Mouse (Mus musculus): ENCODE measurements around the gene Kdm6b.

Gene Kdm6b

DNA sequence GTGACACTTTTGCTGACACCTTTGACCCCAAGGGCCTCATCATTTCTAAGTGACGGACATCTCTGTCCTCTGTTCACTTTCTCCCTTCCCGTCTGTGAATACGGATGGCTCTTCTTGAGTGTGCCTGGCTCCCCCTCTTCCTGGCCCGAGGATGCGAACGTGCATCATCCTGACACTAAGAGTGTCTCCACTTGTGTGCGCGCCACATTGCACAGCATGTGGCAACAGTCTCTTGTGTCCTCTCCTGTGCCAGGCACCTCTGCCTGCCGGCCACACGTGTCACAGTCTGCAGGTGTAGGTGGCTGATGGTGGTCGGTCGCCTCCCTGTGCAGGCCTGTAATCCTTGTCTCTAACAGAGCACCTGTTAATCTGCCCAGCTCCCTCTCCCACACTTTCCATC, 41.9 kb downstream of the Kdm6b start:
- in situ Hi-C loops (cut with MboI; ENCODE audit: unreplicated experiment in 2 of 2): no loop called here

DNA sequence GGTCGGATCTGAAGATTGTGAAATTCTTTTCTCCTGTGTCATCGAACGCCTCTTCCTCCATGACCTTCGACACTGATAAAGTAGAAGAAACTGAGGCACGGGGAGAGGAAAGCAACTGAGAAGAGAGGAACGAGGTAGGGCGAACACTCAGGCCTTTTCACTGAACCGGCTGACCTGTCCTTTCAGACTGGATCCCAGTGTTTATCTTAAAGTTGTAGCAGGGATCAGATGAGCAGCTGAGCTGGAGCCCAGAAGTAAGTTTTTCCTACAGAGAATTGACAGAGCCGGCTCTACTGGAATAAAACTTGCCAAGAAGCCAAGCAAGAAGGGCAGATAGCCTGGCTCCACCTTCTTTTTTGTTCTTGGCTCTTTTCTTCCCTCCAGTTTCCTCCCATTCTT, 42.7 kb downstream of the Kdm6b start:
- in situ Hi-C loops (cut with MboI; ENCODE audit: unreplicated experiment in 2 of 2): no loop called here

DNA sequence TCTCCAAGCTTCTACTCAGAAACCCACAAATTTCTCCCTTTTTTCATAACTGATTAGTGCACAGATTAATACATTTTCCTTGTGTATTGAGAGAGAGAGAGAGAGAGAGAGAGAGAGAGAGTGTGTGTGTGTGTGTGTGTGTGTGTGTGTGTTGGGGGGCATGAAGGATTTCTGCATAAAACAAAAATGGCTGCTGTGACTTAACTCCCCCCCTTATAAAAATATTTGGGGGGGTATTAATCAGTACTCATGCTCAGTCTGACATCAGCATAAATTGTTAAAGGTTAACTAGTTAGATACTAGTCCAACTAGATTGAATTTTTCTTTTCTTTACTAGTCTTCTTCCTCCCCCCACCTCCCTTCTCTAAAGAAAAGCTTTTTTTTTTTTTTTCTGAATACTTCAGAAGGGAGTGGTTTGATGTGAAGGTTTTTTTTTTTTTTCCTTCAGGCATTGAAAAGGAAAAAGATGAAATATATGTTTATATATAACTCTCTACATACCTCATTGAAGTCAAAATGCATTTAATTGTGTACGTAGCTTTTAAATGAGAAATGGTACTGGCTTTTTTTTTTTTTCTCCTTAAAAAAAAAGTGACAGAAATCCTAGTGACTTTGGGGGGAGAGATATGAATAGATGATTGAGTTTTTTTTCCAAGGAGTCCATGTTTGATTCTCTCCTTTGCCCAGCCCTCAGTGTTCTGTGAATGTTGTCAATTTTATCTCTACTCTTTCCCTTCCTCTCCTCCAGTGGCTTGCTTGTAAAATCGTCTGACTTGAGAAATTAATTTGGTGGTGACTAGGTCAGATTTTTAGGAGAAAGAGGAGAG, 43.3 kb downstream of the Kdm6b start:
- in situ Hi-C loops (cut with MboI; ENCODE audit: unreplicated experiment in 2 of 2): loop anchor here in 1 of 2 experiments (5.0 kb wide), 1 partner anchor 38 kb away; no protein-coding TSS in a partner anchor

DNA sequence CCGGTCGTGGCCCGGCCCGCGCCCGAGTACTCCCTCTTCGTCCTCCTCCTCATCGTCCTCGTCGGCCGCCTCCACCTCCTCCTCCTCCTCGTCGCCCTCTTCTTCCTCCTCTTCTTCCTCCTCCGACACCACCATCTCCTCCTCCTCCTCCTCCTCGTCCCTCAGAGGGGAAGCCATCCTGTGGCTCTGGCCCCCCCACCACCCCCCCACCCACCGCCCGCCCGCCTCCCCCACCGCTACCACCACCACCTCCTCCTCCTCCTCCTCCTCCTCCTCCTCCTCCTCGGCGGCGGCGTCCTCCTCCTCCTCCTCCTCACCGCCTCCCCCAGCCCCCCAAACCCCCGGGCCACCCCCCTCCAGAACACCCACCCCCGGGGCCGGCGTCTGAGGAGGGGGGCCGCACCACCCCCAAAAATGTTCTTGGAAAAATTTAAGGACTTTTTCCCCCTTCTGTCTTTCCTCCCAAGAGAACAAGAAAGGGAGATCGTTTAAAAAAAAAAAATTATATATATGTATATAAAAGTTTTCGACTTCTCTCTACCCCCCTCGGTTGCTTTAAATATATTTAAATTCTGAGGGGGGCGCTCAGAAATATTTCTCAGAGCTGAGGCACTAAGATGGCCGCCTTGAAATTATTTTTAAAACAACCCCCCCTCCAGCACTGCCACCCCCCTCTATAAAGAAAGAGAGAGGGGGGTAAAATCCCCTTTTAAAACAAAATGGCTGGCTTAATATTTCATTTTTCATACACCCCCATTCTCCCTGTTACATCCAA, 44.1 kb downstream of the Kdm6b start, which contains the start of gene Chd3:
TSS of gene Chd3 (minus strand) at position 192 of the 775 bp plus-strand sequence.
- in situ Hi-C loops (cut with MboI; ENCODE audit: unreplicated experiment in 2 of 2): loop anchor here in 1 of 2 experiments (5.0 kb wide), 1 partner anchor 37 kb away; no protein-coding TSS in a partner anchor

DNA sequence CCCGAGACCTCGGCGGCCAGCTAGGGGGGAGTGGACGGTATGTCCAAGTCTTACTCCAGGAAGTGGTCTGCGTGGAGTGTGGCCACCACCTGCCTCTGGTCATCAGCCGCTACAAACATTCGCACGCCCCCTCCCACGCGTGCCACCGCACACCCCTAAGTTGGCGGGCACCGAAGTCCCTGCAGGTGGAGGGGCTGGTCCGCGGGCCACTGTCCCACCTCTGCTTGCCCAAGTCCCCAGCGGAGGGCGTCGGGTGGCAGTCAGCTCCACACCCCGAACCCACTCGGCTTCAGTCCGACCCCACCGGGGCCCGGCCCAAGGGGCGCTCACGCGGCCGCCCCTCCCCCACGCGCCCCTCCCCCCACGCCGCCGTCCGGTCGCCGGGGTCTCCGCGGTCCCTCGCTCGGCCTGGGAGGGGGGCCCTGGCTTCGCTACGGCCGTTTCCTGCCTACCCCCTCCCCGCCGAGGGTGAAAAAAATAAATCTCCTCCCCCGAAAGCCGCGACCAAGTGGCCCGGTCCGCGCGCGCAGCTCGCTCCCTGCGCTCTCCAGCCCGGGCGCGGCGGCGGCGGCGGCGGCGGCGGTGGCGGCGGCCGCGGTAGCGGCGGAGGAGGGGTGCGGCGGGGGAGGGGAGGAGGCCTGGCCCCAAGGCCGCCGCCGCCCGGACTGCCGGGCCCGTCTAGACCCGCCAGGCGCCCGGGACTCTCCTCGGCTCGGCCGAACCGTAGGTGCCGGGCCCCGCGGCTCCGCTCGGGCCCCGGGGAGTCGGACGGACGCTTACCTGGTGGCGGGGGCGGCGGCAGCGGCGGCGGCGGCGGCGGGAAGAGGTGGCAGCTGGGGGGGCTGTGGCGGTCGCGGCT, 44.9 kb downstream of the Kdm6b start:
- in situ Hi-C loops (cut with MboI; ENCODE audit: unreplicated experiment in 2 of 2): loop anchor here in 1 of 2 experiments (5.0 kb wide), 1 partner anchor 36 kb away; no protein-coding TSS in a partner anchor

DNA sequence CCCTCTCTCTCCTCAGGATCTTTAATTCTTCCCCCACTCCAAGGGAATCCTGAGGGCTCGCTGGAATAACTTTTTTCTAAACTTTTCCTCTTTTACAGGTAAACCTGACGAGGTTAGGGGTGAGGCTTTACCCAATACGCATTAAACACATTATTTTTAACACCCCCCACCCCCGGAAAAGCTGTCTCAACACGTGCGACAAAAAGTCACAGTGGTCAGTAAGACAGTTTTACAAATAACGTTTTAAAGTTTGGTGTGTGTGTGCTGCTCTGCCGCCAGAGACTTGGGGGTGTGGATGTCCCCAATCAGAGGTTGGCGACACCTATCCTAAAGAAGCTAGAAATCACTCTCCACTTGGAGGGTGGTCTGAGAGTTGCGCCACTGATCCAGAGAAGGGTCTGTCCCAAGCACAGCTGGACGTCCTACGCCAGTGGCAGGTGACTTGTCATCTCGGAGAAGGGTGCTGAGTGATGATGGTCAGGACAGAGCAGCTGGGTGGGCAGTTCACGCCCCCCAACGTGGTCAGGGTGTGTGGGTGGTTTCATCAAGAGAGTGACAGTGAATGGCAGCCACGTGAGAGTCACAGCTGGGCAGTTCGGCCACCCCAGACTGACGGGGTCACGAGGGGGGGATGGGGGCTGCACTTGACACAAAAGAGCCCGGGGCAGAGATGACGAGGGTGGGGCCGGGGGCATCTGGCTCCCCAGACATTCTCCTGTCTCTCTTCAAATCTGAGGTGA, 45.7 kb downstream of the Kdm6b start:
- in situ Hi-C loops (cut with MboI; ENCODE audit: unreplicated experiment in 2 of 2): loop anchor here in 1 of 2 experiments (5.0 kb wide), 1 partner anchor 35 kb away; no protein-coding TSS in a partner anchor

DNA sequence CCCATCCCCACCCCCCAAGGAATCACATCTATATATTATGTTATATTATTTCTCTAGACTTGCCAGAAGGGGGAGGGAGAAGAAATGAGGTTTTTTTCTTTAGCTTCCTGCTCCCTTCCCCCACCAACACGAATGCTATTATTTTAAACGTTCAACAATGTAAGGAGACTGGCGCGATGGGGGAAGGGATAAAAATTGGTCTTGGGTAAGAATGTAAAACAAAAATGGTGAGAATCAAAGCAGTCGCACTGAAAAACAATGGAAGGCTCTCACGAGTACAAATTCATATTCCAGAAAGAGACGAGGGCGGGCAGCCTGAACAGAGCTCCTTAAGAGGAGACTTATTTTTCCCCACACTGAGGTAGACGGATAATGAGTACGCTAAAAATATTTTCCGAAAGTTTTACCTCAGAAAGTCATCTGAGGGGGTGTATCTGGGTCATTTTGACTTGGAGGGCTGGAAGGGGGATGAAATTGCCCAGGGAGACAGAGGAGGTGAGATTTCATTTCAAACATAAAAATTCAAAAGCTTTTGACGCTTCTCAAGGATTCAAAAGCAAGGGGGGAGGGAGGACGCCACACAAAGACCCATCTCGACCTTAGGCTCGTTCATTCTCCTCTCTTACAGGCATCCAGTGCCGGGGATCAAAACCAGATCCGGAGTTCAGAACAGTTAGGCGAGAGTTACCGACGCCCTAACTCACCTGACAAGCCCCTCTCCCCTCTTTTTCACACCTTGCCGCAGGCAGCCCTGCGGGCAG, 46.4 kb downstream of the Kdm6b start:
- in situ Hi-C loops (cut with MboI; ENCODE audit: unreplicated experiment in 2 of 2): loop anchor here in 1 of 2 experiments (5.0 kb wide), 1 partner anchor 35 kb away; no protein-coding TSS in a partner anchor

DNA sequence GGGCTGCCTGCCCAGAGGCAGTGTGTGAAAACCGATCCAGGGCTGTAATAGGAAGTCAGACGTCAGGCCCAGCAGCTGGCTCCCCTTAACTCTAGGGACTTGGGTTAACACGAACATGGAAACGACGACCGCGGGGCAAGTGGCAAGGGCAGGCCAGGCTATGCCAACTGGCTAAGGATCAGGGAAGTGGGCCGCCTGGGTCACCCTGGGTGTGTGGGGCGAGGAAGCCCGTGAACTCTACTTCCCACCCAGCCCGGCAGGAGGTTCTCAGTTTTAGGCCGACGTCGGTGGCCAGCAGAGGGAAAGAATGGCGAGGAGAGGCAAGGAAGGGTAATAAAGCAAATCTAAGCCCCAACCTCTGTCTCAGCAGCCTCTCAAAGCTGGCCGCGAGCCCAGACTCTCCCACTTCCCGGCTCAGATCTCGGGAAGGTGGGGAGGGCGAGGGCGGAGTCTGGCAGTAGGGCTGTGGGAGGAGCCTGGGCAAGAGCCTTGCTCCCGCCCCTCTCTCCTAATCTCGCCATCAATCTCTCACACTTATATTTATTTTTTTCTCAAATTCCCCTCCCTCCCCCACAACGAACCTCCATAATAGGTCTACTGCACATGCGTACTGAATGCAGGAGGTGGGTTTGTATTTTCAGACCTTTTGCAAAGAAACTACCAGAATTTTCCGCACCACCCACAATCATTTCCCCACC, 47.2 kb downstream of the Kdm6b start:
- in situ Hi-C loops (cut with MboI; ENCODE audit: unreplicated experiment in 2 of 2): loop anchor here in 1 of 2 experiments (5.0 kb wide), 1 partner anchor 34 kb away; no protein-coding TSS in a partner anchor

DNA sequence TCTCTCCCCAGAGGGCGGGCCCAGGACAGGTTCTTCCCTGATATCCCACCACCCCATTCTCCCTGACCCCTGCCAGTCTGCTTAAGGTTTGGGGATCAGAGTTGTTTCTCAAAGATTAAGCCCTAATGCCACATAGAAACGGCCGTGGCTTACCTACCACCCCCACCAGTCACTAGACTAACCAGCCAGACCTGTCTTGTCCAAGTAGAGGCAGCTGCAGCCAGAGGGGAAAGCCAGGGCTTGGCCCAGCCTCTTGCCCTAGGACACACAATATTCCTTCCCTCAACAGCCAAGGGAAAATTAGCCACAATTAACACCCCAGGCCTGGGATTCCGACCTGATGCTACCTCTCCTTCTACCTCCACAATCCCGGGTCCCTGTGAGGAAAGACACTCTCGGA, 47.8 kb downstream of the Kdm6b start:
- in situ Hi-C loops (cut with MboI; ENCODE audit: unreplicated experiment in 2 of 2): loop anchor here in 1 of 2 experiments (5.0 kb wide), 1 partner anchor 33 kb away; no protein-coding TSS in a partner anchor

DNA sequence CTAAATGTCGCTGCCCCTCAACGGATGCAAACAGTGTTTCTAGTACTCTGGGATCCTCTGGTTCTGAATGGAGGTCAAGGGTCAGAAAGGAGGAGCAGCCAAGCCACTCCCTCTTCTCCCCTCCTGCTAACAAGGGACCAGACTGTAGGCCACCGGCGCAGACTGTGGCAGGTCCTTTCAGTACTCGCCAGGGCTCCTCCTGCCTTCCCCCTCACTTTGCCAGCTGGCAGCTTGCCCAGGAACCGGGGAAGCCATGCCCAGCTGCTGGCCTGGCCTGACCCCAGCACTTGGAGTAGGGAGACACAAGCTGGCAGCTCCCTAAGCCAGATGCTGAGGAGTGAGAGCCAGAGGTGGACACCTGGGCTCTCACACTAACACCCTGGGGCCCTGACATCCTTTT, 48.6 kb downstream of the Kdm6b start:
- in situ Hi-C loops (cut with MboI; ENCODE audit: unreplicated experiment in 2 of 2): loop anchor here in 1 of 2 experiments (5.0 kb wide), 1 partner anchor 33 kb away; no protein-coding TSS in a partner anchor

DNA sequence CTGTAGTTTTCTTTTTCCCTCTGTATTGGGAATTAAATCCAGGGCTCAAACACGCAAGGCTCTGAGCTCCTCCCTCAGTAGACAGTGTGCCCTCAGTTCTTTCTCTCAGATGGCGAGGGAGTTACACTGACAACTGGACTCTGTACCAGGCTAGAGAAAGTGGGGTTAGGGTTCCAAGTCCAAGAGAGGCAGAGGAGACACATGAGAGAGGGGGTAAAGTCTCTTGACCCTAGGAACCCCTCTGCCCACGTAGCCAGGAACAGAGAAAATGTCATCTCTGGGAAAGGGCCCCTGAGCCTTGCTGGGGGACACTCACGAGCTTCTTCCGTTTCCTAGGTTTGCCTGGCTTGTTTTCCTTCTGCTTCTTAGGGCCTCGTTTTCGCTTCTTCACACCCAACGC, 49.1 kb downstream of the Kdm6b start:
- in situ Hi-C loops (cut with MboI; ENCODE audit: unreplicated experiment in 2 of 2): no loop called here

DNA sequence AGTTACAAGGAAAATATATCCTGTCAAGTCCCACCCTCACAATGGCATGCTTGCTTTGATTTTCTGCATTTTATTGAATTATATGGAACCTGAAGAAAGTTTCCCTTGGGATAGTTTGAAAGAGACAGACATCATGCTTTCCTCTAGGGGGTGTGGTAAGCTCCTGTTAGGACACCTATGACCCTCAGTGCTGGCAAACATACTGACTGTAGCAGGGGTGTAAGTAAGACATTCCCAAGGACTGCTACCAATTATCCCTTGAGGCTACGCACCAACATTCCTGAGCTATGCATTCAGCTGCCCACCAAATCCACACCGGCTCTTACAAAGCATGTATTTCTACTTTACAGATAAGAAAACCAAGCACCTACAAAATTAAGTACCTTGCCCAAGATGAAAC, 51.0 kb downstream of the Kdm6b start:
- in situ Hi-C loops (cut with MboI; ENCODE audit: unreplicated experiment in 2 of 2): no loop called here

DNA sequence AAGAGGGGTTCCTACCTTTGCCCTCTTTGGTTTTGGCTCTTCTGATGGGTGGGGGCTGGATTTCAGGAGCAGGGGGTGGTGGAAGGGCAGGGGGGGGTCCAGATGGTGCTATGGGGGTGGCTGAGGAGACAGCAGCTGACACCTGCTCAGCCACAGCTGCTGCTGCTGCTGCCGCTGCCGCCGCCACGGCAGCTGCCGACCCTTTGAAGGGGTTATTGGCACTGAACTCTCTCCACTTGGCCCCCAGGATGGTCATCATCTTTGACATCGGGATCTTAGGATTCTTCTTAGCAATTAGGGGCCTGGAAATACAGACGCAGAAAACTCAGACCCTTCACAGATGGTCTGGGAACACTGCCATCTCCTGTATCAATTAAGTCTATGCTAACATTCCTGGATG, 51.5 kb downstream of the Kdm6b start:
- in situ Hi-C loops (cut with MboI; ENCODE audit: unreplicated experiment in 2 of 2): no loop called here

DNA sequence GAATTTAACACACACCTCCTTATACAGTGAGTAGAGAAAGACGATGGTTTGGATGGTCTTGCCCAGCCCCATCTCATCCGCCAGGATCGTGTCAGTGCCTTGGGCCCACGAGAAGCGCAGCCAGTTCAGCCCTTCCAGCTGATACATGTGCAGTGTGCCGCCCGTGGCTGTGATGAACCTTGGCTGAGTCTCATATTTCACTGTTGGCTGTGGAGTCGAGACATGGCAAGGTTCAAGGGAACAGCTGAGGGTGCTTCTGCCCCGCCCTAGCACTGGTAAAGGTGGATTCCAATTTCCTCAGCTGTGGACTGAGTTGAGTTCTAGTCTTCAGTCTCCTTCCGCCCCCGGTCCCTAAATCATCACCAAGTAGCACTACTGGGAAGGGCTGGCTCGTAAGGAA, 55.8 kb downstream of the Kdm6b start:
- in situ Hi-C loops (cut with MboI; ENCODE audit: unreplicated experiment in 2 of 2): no loop called here

DNA sequence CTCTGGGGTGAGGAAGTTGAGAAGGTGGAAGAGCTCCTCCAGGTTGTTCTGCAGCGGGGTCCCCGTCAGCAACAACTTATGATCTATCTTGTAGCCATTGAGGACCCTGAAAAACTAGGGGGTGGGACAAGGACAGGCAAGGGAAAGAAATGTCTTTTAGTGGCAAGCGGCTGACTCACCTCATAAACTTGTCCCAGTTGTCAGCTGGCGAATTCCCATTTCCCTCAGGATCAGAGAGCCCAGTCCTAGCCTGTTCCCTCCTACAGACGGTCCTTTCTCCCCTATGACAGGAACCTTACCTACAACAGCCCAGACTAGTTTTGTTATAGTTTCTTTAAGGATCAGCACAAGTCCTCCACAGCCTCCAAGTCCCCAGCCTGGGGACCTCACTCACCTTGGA, 56.9 kb downstream of the Kdm6b start:
- in situ Hi-C loops (cut with MboI; ENCODE audit: unreplicated experiment in 2 of 2): no loop called here

Data from v-Abl transformed pro-B cells (cell line).